Mouse (Mus musculus): ENCODE data around the gene Gm6525. TPM values are rescaled to one million over a fixed set of nuclear protein-coding genes. Genes with fewer than 3 reads are reported as not detected.

The Gm6525 gene
- polyA plus RNA-seq, 1 experiment from 2014 or later: 3.7 TPM

GRCm38 (mm10) chr3:84200559-84201420, 26.9 kb downstream of the Gm6525 start:
- no peak overlapping the region for H3K4me3 ChIP-seq
- WGBS: 35% methylated on average over 13 of the region's 13 CpGs
- H3K27me3 ChIP-seq: no peaks in the 10 kb centered on the region
- H3K9me3 ChIP-seq (replicated peaks): no peaks in the 10 kb centered on the region
- H3K4me2 ChIP-seq: no peak overlapping the region
- no peak overlapping the region for H3K9ac ChIP-seq
- peak overlapping the region; percentile 90 for H3K27ac ChIP-seq
- H3K36me3 ChIP-seq (ENCODE audit: poor library complexity, severe bottlenecking): peaks cover 35% of the 10 kb centered on the region
- peak; percentile 94 for ATAC-seq
- peaks cover 23% of the 10 kb centered on the region for H3K4me1 ChIP-seq

GRCm38 (mm10) chr3:84204640-84205039, 30.7 kb downstream of the Gm6525 start:
- Histone ChIP-seq H3K4me2 (no peak overlapping the region), H3K36me3 (ENCODE audit: poor library complexity, severe bottlenecking) (peaks cover 60% of the 10 kb centered on the region), H3K27me3 (no peaks in the 10 kb centered on the region), H3K9me3 (replicated peaks) (no peaks in the 10 kb centered on the region), H3K9ac (no peak overlapping the region), H3K4me1 (peaks cover 21% of the 10 kb centered on the region), H3K4me3 (no peak overlapping the region), H3K27ac (no peak overlapping the region)
- WGBS: 83% methylated on average over 5 of the region's 5 CpGs
- no peak for ATAC-seq

- 89% methylated on average over 6 of the region's 6 CpGs for WGBS
- no peak overlapping the region for H3K9ac ChIP-seq
- ATAC-seq: no peak
- peaks cover 65% of the 10 kb centered on the region for H3K36me3 ChIP-seq (ENCODE audit: poor library complexity, severe bottlenecking)
- H3K4me2 ChIP-seq: no peak overlapping the region
- H3K4me3 ChIP-seq: no peak overlapping the region
- no peaks in the 10 kb centered on the region for H3K27me3 ChIP-seq
- H3K27ac ChIP-seq: no peak overlapping the region
- H3K4me1 ChIP-seq: peaks cover 24% of the 10 kb centered on the region
- no peaks in the 10 kb centered on the region for H3K9me3 ChIP-seq (replicated peaks)
These were observed 31.7 kb downstream of the Gm6525 start for GRCm38 (mm10) chr3:84205650-84206049.

- Histone ChIP-seq H3K4me3 (no peak overlapping the region), H3K9me3 (replicated peaks) (no peaks in the 10 kb centered on the region), H3K4me2 (no peak overlapping the region), H3K9ac (no peak overlapping the region), H3K36me3 (ENCODE audit: poor library complexity, severe bottlenecking) (peaks cover 65% of the 10 kb centered on the region), H3K27me3 (no peaks in the 10 kb centered on the region), H3K27ac (no peak overlapping the region), H3K4me1 (peaks cover 24% of the 10 kb centered on the region)
- 83% methylated on average over 3 of the region's 3 CpGs for WGBS
- no peak for ATAC-seq
These were observed 32.2 kb downstream of the Gm6525 start for GRCm38 (mm10) chr3:84206106-84206505.

- Histone ChIP-seq H3K4me1 (peaks cover 18% of the 10 kb centered on the region), H3K27me3 (no peaks in the 10 kb centered on the region), H3K27ac (no peak overlapping the region), H3K4me3 (no peak overlapping the region), H3K36me3 (ENCODE audit: poor library complexity, severe bottlenecking) (peaks cover 60% of the 10 kb centered on the region), H3K9me3 (replicated peaks) (no peaks in the 10 kb centered on the region), H3K4me2 (no peak overlapping the region), H3K9ac (no peak overlapping the region)
- ATAC-seq: no peak; the same call in 1 of the 2 replicates
- 60% methylated on average over 2 of the region's 2 CpGs for WGBS
These were observed 33.5 kb downstream of the Gm6525 start for GRCm38 (mm10) chr3:84207366-84207765.

GRCm38 (mm10) chr3:84208475-84208874, 34.6 kb downstream of the Gm6525 start:
- 94% methylated on average over 7 of the region's 7 CpGs for WGBS

GRCm38 (mm10) chr3:84208917-84209513, 35.1 kb downstream of the Gm6525 start:
- Histone ChIP-seq H3K27me3 (no peaks in the 10 kb centered on the region), H3K36me3 (ENCODE audit: poor library complexity, severe bottlenecking) (peaks cover 65% of the 10 kb centered on the region), H3K4me1 (peaks cover 26% of the 10 kb centered on the region), H3K9me3 (replicated peaks) (no peaks in the 10 kb centered on the region), H3K4me3 (no peak overlapping the region), H3K27ac (no peak overlapping the region), H3K4me2 (no peak overlapping the region), H3K9ac (no peak overlapping the region)
- no peak for ATAC-seq
- 94% methylated on average over 7 of the region's 7 CpGs for WGBS

More at GRCm38 (mm10) chr3:84208475-84208874, 34.6 kb downstream of the Gm6525 start:
- H3K27ac ChIP-seq: no peak overlapping the region
- no peaks in the 10 kb centered on the region for H3K27me3 ChIP-seq
- no peak overlapping the region for H3K4me3 ChIP-seq
- H3K36me3 ChIP-seq (ENCODE audit: poor library complexity, severe bottlenecking): peaks cover 65% of the 10 kb centered on the region
- H3K4me2 ChIP-seq: no peak overlapping the region
- no peaks in the 10 kb centered on the region for H3K9me3 ChIP-seq (replicated peaks)
- no peak for ATAC-seq
- H3K9ac ChIP-seq: no peak overlapping the region
- H3K4me1 ChIP-seq: peaks cover 23% of the 10 kb centered on the region

GRCm38 (mm10) chr3:84211340-84211875, 37.5 kb downstream of the Gm6525 start:
- H3K4me1 ChIP-seq: peaks cover 50% of the 10 kb centered on the region
- no peak overlapping the region for H3K4me3 ChIP-seq
- H3K9ac ChIP-seq: no peak overlapping the region
- no peaks in the 10 kb centered on the region for H3K27me3 ChIP-seq
- peaks cover 45% of the 10 kb centered on the region for H3K36me3 ChIP-seq (ENCODE audit: poor library complexity, severe bottlenecking)
- no peak for ATAC-seq
- H3K4me2 ChIP-seq: no peak overlapping the region
- no peak overlapping the region for H3K27ac ChIP-seq
- whole genome bisulfite sequencing: 93% methylated on average over 7 of the region's 7 CpGs
- H3K9me3 ChIP-seq (replicated peaks): no peaks in the 10 kb centered on the region

GRCm38 (mm10) chr3:84214501-84214900, 40.6 kb downstream of the Gm6525 start:
- 84% methylated on average over 6 of the region's 6 CpGs for WGBS
- peaks cover 81% of the 10 kb centered on the region for H3K4me1 ChIP-seq
- H3K27me3 ChIP-seq: no peaks in the 10 kb centered on the region
- H3K4me2 ChIP-seq: peak overlapping the region; percentile 44; the same call in 1 of the 2 replicates
- H3K4me3 ChIP-seq: no peak overlapping the region
- H3K9me3 ChIP-seq (replicated peaks): no peaks in the 10 kb centered on the region
- H3K27ac ChIP-seq: peak overlapping the region; percentile 82; the same call in 1 of the 2 replicates
- no peak for ATAC-seq
- H3K9ac ChIP-seq: no peak overlapping the region; the same call in 1 of the 2 replicates
- peaks cover 14% of the 10 kb centered on the region for H3K36me3 ChIP-seq (ENCODE audit: poor library complexity, severe bottlenecking)

- H3K4me2 ChIP-seq: peak overlapping the region; percentile 44
- H3K4me1 ChIP-seq: peaks cover 82% of the 10 kb centered on the region
- peak overlapping the region; percentile 43; the same call in 1 of the 2 replicates for H3K9ac ChIP-seq
- no peaks in the 10 kb centered on the region for H3K27me3 ChIP-seq
- 39% methylated on average over 9 of the region's 9 CpGs for WGBS
- peak; percentile 58 for ATAC-seq
- H3K27ac ChIP-seq: peak overlapping the region; percentile 82
- H3K9me3 ChIP-seq (replicated peaks): no peaks in the 10 kb centered on the region
- H3K4me3 ChIP-seq: no peak overlapping the region
- H3K36me3 ChIP-seq (ENCODE audit: poor library complexity, severe bottlenecking): 0 out of 2 replicates have a peak, but pooled peaks cover 7% of the 10 kb centered on the region
These were observed 41.3 kb downstream of the Gm6525 start for GRCm38 (mm10) chr3:84215253-84215652.

GRCm38 (mm10) chr3:84215743-84216360, 41.9 kb downstream of the Gm6525 start:
- Histone ChIP-seq H3K36me3 (ENCODE audit: poor library complexity, severe bottlenecking) (0 out of 2 replicates have a peak, but pooled peaks cover 7% of the 10 kb centered on the region), H3K9ac (peak overlapping the region; percentile 43), H3K9me3 (replicated peaks) (no peaks in the 10 kb centered on the region), H3K27ac (peak overlapping the region; percentile 82), H3K27me3 (no peaks in the 10 kb centered on the region), H3K4me2 (peak overlapping the region; percentile 44), H3K4me1 (peaks cover 83% of the 10 kb centered on the region), H3K4me3 (peak overlapping the region; percentile 3; the same call in 1 of the 2 replicates)
- 66% methylated on average over 15 of the region's 15 CpGs for WGBS
- peak; percentile 31; the same call in 1 of the 2 replicates for ATAC-seq
